Mouse (Mus musculus): ENCODE measurements around the gene Syndig1l. TPM values are rescaled to one million over a fixed set of nuclear protein-coding genes. Genes with fewer than 3 reads are reported as not detected.
A peak's percentile ranks its signal among the peaks of the same experiment; 100 is the strongest.

Syndig1l gene
- polyA plus RNA-seq, 1 experiment from 2014 or later = not detected

GRCm38 (mm10) chr12:84727434-84727833 lies 28.8 kb upstream of the Syndig1l start:
- WGBS (ENCODE audit: insufficient replicate concordance) = 66% methylated on average over 5 of the region's 5 CpGs
- DNase-seq = no peak
- no peak overlapping the region for H3K4me2 ChIP-seq (ENCODE audit: low read depth, low read length)
- no peaks in the 10 kb centered on the region for H3K4me1 ChIP-seq (ENCODE audit: insufficient read depth)
- no peak overlapping the region for H3K4me3 ChIP-seq (ENCODE audit: low read depth, low read length)
- H3K27me3 ChIP-seq (ENCODE audit: insufficient read depth, low read length) = no peaks in the 10 kb centered on the region
- no peak for ATAC-seq
- H3K36me3 ChIP-seq (replicated peaks; ENCODE audit: insufficient read depth, low read length) = no peaks in the 10 kb centered on the region
- no peak overlapping the region for H3K27ac ChIP-seq (ENCODE audit: low read depth)
- H3K9me3 ChIP-seq (ENCODE audit: low read length) = no peaks in the 10 kb centered on the region
- H3K9ac ChIP-seq (replicated peaks) = no peak overlapping the region
- TF ChIP-seq CTCF (IDR thresholded peaks at IDR 0.05; ENCODE audit: low read depth) (no peak), EP300 (IDR thresholded peaks at IDR 0.05; ENCODE audit: low read depth) (no peak)

- DNase-seq = no peak
Observed at GRCm38 (mm10) chr12:84726986-84727385, 28.4 kb upstream of the Syndig1l start.

GRCm38 (mm10) chr12:84726391-84726790 lies 27.8 kb upstream of the Syndig1l start:
- ATAC-seq = no peak
- H3K9me3 ChIP-seq (ENCODE audit: low read length) = no peaks in the 10 kb centered on the region
- no peaks in the 10 kb centered on the region for H3K4me1 ChIP-seq (ENCODE audit: insufficient read depth)
- TF ChIP-seq EP300 (IDR thresholded peaks at IDR 0.05; ENCODE audit: low read depth) = no peak
- TF ChIP-seq CTCF (IDR thresholded peaks at IDR 0.05; ENCODE audit: low read depth) = no peak
- H3K27me3 ChIP-seq (ENCODE audit: insufficient read depth, low read length) = no peaks in the 10 kb centered on the region
- no peak overlapping the region for H3K9ac ChIP-seq (replicated peaks)
- no peak for DNase-seq
- 64% methylated on average over 4 of the region's 4 CpGs for WGBS (ENCODE audit: insufficient replicate concordance)
- no peak overlapping the region for H3K4me3 ChIP-seq (ENCODE audit: low read depth, low read length)
- H3K36me3 ChIP-seq (replicated peaks; ENCODE audit: insufficient read depth, low read length) = no peaks in the 10 kb centered on the region
- no peak overlapping the region for H3K27ac ChIP-seq (ENCODE audit: low read depth)
- no peak overlapping the region for H3K4me2 ChIP-seq (ENCODE audit: low read depth, low read length)

More at GRCm38 (mm10) chr12:84726986-84727385, 28.4 kb upstream of the Syndig1l start:
- no peak overlapping the region for H3K4me2 ChIP-seq (ENCODE audit: low read depth, low read length)
- WGBS (ENCODE audit: insufficient replicate concordance) = 44% methylated on average over 4 of the region's 4 CpGs
- H3K27ac ChIP-seq (ENCODE audit: low read depth) = no peak overlapping the region
- H3K27me3 ChIP-seq (ENCODE audit: insufficient read depth, low read length) = no peaks in the 10 kb centered on the region
- no peak for ATAC-seq
- H3K4me3 ChIP-seq (ENCODE audit: low read depth, low read length) = no peak overlapping the region
- TF ChIP-seq CTCF (IDR thresholded peaks at IDR 0.05; ENCODE audit: low read depth) (no peak), EP300 (IDR thresholded peaks at IDR 0.05; ENCODE audit: low read depth) (no peak)
- H3K9me3 ChIP-seq (ENCODE audit: low read length) = no peaks in the 10 kb centered on the region
- no peak overlapping the region for H3K9ac ChIP-seq (replicated peaks)
- no peaks in the 10 kb centered on the region for H3K4me1 ChIP-seq (ENCODE audit: insufficient read depth)
- H3K36me3 ChIP-seq (replicated peaks; ENCODE audit: insufficient read depth, low read length) = no peaks in the 10 kb centered on the region

- H3K27ac ChIP-seq (ENCODE audit: low read depth) = no peak overlapping the region
- no peaks in the 10 kb centered on the region for H3K27me3 ChIP-seq (ENCODE audit: insufficient read depth, low read length)
- H3K9ac ChIP-seq (replicated peaks) = no peak overlapping the region
- H3K4me2 ChIP-seq (ENCODE audit: low read depth, low read length) = no peak overlapping the region
- H3K4me3 ChIP-seq (ENCODE audit: low read depth, low read length) = no peak overlapping the region
- ATAC-seq (no peak), DNase-seq (no peak)
- no peaks in the 10 kb centered on the region for H3K36me3 ChIP-seq (replicated peaks; ENCODE audit: insufficient read depth, low read length)
- WGBS (ENCODE audit: insufficient replicate concordance) = 69% methylated on average over 9 of the region's 9 CpGs
- no peaks in the 10 kb centered on the region for H3K4me1 ChIP-seq (ENCODE audit: insufficient read depth)
- TF ChIP-seq CTCF (IDR thresholded peaks at IDR 0.05; ENCODE audit: low read depth) = no peak
- no peak for TF ChIP-seq EP300 (IDR thresholded peaks at IDR 0.05; ENCODE audit: low read depth)
- H3K9me3 ChIP-seq (ENCODE audit: low read length) = no peaks in the 10 kb centered on the region
Observed at GRCm38 (mm10) chr12:84718462-84719244, 20.0 kb upstream of the Syndig1l start.

GRCm38 (mm10) chr12:84714578-84714977 lies 15.9 kb upstream of the Syndig1l start:
- no peaks in the 10 kb centered on the region for H3K36me3 ChIP-seq (replicated peaks; ENCODE audit: insufficient read depth, low read length)
- no peaks in the 10 kb centered on the region for H3K9me3 ChIP-seq (ENCODE audit: low read length)
- H3K4me3 ChIP-seq (ENCODE audit: low read depth, low read length) = no peak overlapping the region
- TF ChIP-seq CTCF (IDR thresholded peaks at IDR 0.05; ENCODE audit: low read depth) = no peak
- no peak for TF ChIP-seq EP300 (IDR thresholded peaks at IDR 0.05; ENCODE audit: low read depth)
- no peak overlapping the region for H3K9ac ChIP-seq (replicated peaks)
- H3K27ac ChIP-seq (ENCODE audit: low read depth) = no peak overlapping the region
- no peaks in the 10 kb centered on the region for H3K27me3 ChIP-seq (ENCODE audit: insufficient read depth, low read length)
- H3K4me1 ChIP-seq (ENCODE audit: insufficient read depth) = peaks cover under 1% of the 10 kb centered on the region; the same call in 1 of the 2 replicates
- WGBS (ENCODE audit: insufficient replicate concordance) = 70% methylated on average over 6 of the region's 6 CpGs
- H3K4me2 ChIP-seq (ENCODE audit: low read depth, low read length) = no peak overlapping the region
- no peak for DNase-seq
- ATAC-seq = no peak

- H3K9ac ChIP-seq (replicated peaks) = no peak overlapping the region
- H3K27ac ChIP-seq (ENCODE audit: low read depth) = no peak overlapping the region
- WGBS (ENCODE audit: insufficient replicate concordance) = 11% methylated on average over 13 of the region's 14 CpGs
- TF ChIP-seq EP300 (IDR thresholded peaks at IDR 0.05; ENCODE audit: low read depth) = peak; percentile 69
- TF ChIP-seq CTCF (IDR thresholded peaks at IDR 0.05; ENCODE audit: low read depth) = no peak
- H3K27me3 ChIP-seq (ENCODE audit: insufficient read depth, low read length) = no peaks in the 10 kb centered on the region
- no peaks in the 10 kb centered on the region for H3K9me3 ChIP-seq (ENCODE audit: low read length)
- H3K4me2 ChIP-seq (ENCODE audit: low read depth, low read length) = peak overlapping the region; percentile 36
- peak; percentile 45 for DNase-seq
- peak; percentile 85 for ATAC-seq
- H3K36me3 ChIP-seq (replicated peaks; ENCODE audit: insufficient read depth, low read length) = no peaks in the 10 kb centered on the region
- H3K4me1 ChIP-seq (ENCODE audit: insufficient read depth) = peaks cover 2% of the 10 kb centered on the region
- H3K4me3 ChIP-seq (ENCODE audit: low read depth, low read length) = no peak overlapping the region
Observed at GRCm38 (mm10) chr12:84709842-84710439, 11.3 kb upstream of the Syndig1l start.
